Mouse (Mus musculus): ENCODE results near the gene Ifitm5.

DNA sequence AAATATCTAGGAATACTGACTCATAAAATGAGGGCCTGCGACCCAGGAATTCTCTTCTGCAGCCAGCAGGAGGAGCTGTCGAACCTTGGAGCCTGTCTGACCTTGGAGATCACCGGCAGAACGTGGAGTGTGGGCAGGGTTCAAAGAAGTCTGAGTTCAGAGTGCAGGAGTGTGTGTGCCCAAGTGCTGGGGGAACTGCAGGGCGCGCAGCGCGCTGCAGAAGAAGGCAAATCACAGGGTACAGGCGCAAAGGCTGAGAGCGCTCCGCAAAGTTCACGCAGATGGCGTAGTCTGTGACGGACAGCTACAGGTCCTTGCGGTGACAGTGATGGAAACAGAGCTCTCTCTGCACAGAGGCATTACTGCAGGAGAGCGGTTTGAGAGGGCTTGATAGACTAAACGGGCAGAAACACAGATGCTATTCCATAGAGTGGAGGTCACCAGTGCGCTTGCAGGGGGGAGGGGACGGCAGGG is 41.4 kb downstream of the Ifitm5 start:
- TF ChIP-seq CTCF (IDR thresholded peaks at IDR 0.05; ENCODE audit: low read depth) (peak; percentile 87), EP300 (IDR thresholded peaks at IDR 0.05; ENCODE audit: low read depth) (no peak)

All from heart, postnatal 0 days (tissue).